Mouse (Mus musculus) forebrain, embryonic 12.5 days (tissue): ENCODE data around the gene Fblim1. TPM values are rescaled to one million over a fixed set of nuclear protein-coding genes. Genes with fewer than 3 reads are reported as not detected.

Experiments used
- ATAC-seq: fragments of 200-750 bp; cut with Nextera tagmentation; 2 replicates; pipeline ENCODE4 v1.8.0; 2017; ENCODE audit warnings: moderate TSS enrichment; ENCODE audit not compliant: low FRiP score
- H3K27ac ChIP-seq: fragments of 300-500 bp; sonication (generic); 2 replicates; pipeline ENCODE4 v1.5.1; 2016; ENCODE audit warnings: mild to moderate bottlenecking
- H3K27me3 ChIP-seq: fragments of 300-500 bp; sonication (generic); 2 replicates; pipeline ENCODE4 v1.6.1; 2016; ENCODE audit warnings: mild to moderate bottlenecking
- H3K36me3 ChIP-seq: fragments of 300-500 bp; sonication (generic); replicated peaks from 2 replicates; pipeline ENCODE4 v1.6.1; 2016; ENCODE audit warnings: mild to moderate bottlenecking
- H3K4me1 ChIP-seq: fragments of 300-500 bp; sonication (generic); 2 replicates; pipeline ENCODE4 v1.6.1; 2016
- H3K4me2 ChIP-seq: fragments of 300-500 bp; sonication (generic); 2 replicates; pipeline ENCODE4 v1.6.1; 2016; ENCODE audit warnings: mild to moderate bottlenecking, moderate library complexity
- H3K4me3 ChIP-seq: fragments of 300-500 bp; sonication (generic); replicated peaks from 2 replicates; pipeline ENCODE4 v1.5.1; 2016; ENCODE audit warnings: mild to moderate bottlenecking
- H3K9ac ChIP-seq: fragments of 300-500 bp; sonication (generic); 2 replicates; pipeline ENCODE4 v1.6.1; 2016; ENCODE audit warnings: mild to moderate bottlenecking
- H3K9me3 ChIP-seq: fragments of 300-500 bp; sonication (generic); 2 replicates; pipeline ENCODE4 v1.6.1; 2016
- WGBS: fragments of 180-500 bp; shearing (Covaris S2); methylation state at CpG from one replicate; pipeline ENCODE4 v1.1.7; 2016; 5-methylcytosine and 5-hydroxymethylcytosine counted together
- polyA plus RNA-seq: library from polyadenylated mRNA; unstranded; fragments of >200 nt; fragmentation: Nextera tagmentation; extraction: Ambion mirVana; gene quantifications from 2 replicates; pipeline ENCODE4 v1.2.1, GENCODE M21; 2016

The Fblim1 gene
- polyA plus RNA-seq, 1 experiment from 2014 or later: 19.8 TPM

DNA sequence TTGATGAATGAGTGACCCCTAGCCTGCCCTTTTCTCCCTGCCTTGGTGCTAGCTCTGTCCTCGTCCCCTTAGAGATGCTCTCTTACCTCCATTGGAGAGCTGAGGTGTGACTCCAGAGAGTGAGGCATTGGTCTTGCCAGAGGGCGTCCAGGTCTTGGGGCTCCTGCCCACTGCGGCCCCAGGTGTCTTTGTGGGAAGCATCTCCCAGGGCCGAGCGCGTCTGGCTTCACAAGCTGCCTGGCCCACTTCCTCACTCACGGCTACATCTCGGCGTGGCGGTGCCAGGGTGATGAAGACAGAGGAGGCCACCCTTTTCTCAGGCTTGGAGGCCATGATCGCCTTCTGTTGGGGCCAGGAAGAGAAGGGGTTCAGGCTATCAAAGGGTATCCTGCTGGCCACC, 10.8 kb downstream of the Fblim1 start:
- peaks cover 28% of the 10 kb centered on the region for H3K27me3 ChIP-seq
- no peak for ATAC-seq
- H3K9ac ChIP-seq: no peak overlapping the region
- no peak overlapping the region for H3K4me2 ChIP-seq
- no peaks in the 10 kb centered on the region for H3K36me3 ChIP-seq
- H3K27ac ChIP-seq: no peak overlapping the region
- H3K9me3 ChIP-seq: no peaks in the 10 kb centered on the region
- no peak overlapping the region for H3K4me3 ChIP-seq
- 91% methylated on average over 11 of the region's 11 CpGs for WGBS
- H3K4me1 ChIP-seq: peaks cover 23% of the 10 kb centered on the region

DNA sequence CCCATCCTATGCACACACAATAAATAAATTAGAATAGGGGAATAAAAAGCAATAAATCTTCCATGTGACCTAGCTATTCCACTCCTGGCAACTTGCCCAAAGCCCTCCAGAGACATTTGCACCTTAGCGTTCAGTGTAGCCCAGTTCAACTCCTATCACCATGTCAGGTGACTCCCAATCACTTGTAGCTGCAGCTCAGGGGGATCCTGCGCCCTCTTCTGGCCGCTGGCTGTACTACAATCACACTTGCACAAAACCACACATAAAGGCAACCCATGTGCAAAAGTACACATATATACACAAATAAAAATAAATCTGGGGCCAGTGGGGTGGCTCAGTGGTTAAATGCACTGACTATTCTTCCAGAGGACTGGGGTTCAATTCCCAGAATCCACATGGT, 14.3 kb downstream of the Fblim1 start:
- Histone ChIP-seq H3K4me1 (no peaks in the 10 kb centered on the region), H3K4me3 (no peak overlapping the region), H3K27me3 (no peaks in the 10 kb centered on the region), H3K36me3 (no peaks in the 10 kb centered on the region), H3K27ac (no peak overlapping the region), H3K9me3 (no peaks in the 10 kb centered on the region), H3K4me2 (no peak overlapping the region), H3K9ac (no peak overlapping the region)
- ATAC-seq: no peak
- WGBS: 24% methylated on average over 3 of the region's 3 CpGs

DNA sequence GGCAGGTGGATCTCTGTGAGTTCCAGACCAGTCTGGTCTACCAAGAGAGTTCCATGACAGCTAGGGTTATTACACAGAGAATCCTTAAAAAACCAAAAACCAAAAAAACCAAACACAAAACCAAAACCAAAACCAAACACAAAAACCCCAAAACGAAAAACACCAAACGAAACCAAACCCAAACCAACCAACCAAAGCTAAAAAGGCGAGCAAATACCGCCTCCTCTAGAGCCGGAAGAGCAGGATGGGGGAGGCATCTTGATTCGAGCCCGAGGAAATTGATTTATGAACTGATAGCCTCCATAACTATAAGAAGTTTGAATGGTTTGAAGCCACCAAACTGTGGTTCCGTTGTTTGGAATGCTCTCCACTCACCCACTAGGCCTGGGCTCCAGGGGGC, 22.0 kb downstream of the Fblim1 start:
- Histone ChIP-seq H3K4me3 (no peak overlapping the region), H3K36me3 (no peaks in the 10 kb centered on the region), H3K4me1 (no peaks in the 10 kb centered on the region), H3K9ac (no peak overlapping the region), H3K4me2 (no peak overlapping the region), H3K27me3 (no peaks in the 10 kb centered on the region), H3K27ac (no peak overlapping the region), H3K9me3 (no peaks in the 10 kb centered on the region)
- 91% methylated on average over 8 of the region's 8 CpGs for WGBS
- no peak for ATAC-seq

DNA sequence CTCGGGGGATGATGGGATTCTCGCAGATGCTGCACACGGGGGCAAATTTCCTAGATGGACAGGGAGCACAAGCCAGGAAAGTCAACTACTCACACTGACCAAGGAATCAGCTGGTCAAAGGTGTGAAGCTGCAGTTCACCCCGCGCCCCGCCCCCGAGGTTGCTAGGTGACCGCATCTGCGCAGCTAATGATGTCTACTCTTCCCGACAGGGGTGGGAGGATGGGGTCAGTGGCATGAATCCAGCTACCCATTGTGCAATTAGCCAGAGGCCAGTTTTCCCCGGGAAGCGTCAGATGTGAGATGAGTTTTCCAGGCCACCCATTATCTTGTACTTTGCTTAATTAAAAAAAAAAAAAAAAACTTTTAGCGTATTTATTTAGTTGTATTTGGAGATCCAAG, 24.8 kb downstream of the Fblim1 start:
- Histone ChIP-seq H3K4me1 (no peaks in the 10 kb centered on the region), H3K9ac (no peak overlapping the region), H3K4me3 (no peak overlapping the region), H3K27me3 (no peaks in the 10 kb centered on the region), H3K36me3 (no peaks in the 10 kb centered on the region), H3K9me3 (no peaks in the 10 kb centered on the region), H3K27ac (no peak overlapping the region), H3K4me2 (no peak overlapping the region)
- WGBS: 84% methylated on average over 13 of the region's 13 CpGs
- no peak for ATAC-seq

DNA sequence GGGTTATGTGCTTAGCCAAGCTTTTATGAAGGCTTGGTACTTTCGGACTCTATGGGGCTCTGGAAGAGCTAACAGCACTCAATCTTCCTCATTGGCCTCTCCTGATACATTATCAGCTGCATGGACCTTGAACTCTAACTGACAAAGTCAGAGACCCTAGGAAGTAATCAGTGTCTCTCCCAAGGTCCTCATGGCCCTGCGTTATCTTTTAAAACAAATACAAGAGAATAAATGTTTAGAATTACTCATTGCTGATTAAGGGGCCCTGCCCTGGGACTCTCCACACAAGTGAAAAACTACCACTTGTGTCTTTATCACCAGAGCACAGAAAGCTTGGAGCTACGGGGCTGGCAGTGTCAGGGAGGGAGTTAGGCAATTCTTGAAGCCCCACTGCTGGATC, 27.1 kb downstream of the Fblim1 start:
- no peak for ATAC-seq
- Histone ChIP-seq H3K4me2 (no peak overlapping the region), H3K27ac (no peak overlapping the region), H3K36me3 (no peaks in the 10 kb centered on the region), H3K27me3 (no peaks in the 10 kb centered on the region), H3K9me3 (no peaks in the 10 kb centered on the region), H3K4me3 (no peak overlapping the region), H3K9ac (no peak overlapping the region), H3K4me1 (no peaks in the 10 kb centered on the region)
- WGBS: 89% methylated on average over 3 of the region's 3 CpGs

DNA sequence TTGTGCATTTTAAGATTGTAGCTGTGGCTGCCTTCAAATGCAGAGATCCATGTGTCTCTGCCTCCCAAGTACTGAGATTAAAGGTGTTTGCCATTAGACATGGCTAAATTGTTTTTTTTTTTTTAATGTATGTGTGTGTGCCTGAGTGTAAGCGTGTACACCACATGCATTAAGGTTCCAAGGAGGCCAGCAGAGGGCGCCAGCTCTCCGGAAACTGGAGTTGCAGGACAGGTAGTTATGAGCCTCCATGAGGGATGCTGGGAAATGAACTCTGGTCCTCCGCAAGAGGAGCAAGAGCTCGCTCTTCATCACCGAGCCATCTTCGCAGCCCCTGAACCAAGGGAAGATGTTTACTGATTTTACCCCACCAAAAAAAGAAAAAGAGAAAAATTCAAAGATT, 29.0 kb downstream of the Fblim1 start:
- H3K9ac ChIP-seq: no peak overlapping the region
- no peak overlapping the region for H3K27ac ChIP-seq
- H3K36me3 ChIP-seq: no peaks in the 10 kb centered on the region
- no peak for ATAC-seq
- H3K9me3 ChIP-seq: no peaks in the 10 kb centered on the region
- 91% methylated on average over 7 of the region's 7 CpGs for WGBS
- H3K27me3 ChIP-seq: no peaks in the 10 kb centered on the region
- H3K4me2 ChIP-seq: no peak overlapping the region
- no peaks in the 10 kb centered on the region for H3K4me1 ChIP-seq
- no peak overlapping the region for H3K4me3 ChIP-seq

DNA sequence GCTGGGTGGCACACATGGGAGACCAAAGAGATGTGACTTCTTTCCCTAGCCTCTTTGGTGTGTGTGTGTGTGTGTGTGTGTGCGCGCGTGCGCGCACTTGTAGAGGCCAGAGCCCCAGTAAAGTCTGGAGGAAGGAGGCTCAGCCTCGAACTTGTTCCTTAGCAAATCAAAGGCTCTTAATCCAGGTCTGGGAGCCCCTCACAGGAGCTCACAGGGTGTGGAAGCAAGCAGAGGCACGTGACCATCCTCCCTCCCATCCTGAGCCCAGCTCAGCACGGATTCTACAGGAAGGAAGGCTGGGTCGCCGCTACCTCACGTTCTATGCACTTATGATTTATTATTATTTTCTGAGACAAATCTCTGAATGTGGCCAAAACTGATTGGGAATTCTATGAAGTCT, 29.5 kb downstream of the Fblim1 start:
- Histone ChIP-seq H3K4me3 (no peak overlapping the region), H3K4me2 (no peak overlapping the region), H3K9ac (no peak overlapping the region), H3K27me3 (no peaks in the 10 kb centered on the region), H3K27ac (no peak overlapping the region), H3K4me1 (no peaks in the 10 kb centered on the region), H3K9me3 (no peaks in the 10 kb centered on the region), H3K36me3 (no peaks in the 10 kb centered on the region)
- 89% methylated on average over 11 of the region's 11 CpGs for WGBS
- no peak for ATAC-seq

DNA sequence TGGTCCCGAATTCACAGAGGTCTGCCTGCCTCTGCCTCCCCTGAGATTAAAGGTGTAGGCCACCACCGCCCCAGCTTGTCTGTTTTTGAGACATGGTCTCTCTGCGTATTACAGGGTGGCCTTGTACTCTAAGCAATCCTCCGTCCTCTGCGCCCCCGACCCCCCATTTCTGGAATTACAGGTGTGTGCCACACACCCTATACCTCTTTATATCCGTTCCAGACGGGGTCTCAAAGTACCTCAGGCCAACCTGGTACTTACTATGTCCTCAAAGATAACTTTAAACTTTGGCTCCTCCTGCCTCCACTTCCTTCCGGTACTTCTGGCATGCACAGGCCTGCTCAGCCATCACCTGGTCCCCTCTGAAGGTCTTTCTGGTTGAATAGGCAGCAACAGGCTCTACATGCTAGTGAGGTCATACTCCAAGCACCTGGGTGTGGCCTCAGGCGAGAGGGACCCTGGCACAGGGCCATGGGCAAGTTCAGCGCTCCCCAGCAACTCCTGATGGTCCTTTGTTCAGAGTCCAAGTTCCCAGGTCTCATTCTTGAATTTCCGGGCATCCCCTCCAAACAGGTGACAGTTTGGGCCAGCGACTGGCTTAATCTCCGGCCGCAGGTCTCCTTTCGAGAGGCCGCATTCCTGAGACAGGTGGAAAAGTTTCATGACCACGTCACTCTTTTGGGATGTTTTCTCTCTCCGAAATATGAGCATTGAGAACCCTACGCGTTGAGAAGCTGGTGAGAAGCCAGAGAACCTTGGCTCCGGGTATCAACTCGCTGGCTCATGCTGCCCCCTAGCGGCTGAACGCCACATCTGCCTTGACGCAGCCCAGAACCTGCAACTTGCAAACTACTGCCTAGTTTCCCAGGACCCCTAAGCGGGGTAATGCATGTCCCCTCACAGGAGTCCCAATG, 30.9 kb downstream of the Fblim1 start:
- Histone ChIP-seq H3K4me3 (no peak overlapping the region), H3K36me3 (no peaks in the 10 kb centered on the region), H3K9me3 (no peaks in the 10 kb centered on the region), H3K27ac (no peak overlapping the region), H3K27me3 (no peaks in the 10 kb centered on the region), H3K9ac (no peak overlapping the region), H3K4me1 (no peaks in the 10 kb centered on the region), H3K4me2 (no peak overlapping the region)
- 44% methylated on average over 27 of the region's 27 CpGs for WGBS
- peak; percentile 39; the same call in 1 of the 2 replicates for ATAC-seq

DNA sequence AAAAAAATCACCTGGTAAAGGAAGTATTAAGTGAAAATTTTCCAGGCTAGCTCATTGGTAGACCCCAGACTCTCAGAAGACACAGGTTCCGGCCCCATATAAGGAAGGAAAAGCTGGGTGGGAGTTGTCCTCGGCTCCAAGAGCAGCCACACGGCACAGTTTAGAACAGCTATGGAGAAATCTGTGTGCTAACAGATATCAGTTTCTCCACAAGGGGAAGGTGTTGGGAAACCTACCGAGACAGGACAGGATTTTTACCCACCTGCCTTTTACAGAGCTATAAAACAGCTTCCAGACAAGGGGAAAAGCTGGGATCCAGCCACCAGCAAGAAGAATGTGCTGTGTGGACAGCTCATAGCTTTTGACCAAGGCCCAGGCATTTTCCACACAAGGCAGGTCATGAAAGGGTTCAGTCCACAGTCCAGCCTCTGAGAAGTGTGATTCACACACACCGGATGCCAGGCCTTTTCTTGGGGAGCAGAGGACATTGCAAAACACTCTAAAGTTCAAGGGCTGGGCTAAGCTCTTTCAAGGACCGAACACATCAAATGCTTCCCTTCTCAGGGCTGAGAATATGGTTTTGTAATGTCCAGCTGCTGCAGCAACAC, 32.4 kb downstream of the Fblim1 start:
- no peaks in the 10 kb centered on the region for H3K36me3 ChIP-seq
- H3K27me3 ChIP-seq: no peaks in the 10 kb centered on the region
- no peak overlapping the region for H3K27ac ChIP-seq
- H3K9me3 ChIP-seq: no peaks in the 10 kb centered on the region
- no peak for ATAC-seq
- H3K4me2 ChIP-seq: no peak overlapping the region
- no peaks in the 10 kb centered on the region for H3K4me1 ChIP-seq
- WGBS: 75% methylated on average over 6 of the region's 6 CpGs
- no peak overlapping the region for H3K9ac ChIP-seq
- H3K4me3 ChIP-seq: no peak overlapping the region

DNA sequence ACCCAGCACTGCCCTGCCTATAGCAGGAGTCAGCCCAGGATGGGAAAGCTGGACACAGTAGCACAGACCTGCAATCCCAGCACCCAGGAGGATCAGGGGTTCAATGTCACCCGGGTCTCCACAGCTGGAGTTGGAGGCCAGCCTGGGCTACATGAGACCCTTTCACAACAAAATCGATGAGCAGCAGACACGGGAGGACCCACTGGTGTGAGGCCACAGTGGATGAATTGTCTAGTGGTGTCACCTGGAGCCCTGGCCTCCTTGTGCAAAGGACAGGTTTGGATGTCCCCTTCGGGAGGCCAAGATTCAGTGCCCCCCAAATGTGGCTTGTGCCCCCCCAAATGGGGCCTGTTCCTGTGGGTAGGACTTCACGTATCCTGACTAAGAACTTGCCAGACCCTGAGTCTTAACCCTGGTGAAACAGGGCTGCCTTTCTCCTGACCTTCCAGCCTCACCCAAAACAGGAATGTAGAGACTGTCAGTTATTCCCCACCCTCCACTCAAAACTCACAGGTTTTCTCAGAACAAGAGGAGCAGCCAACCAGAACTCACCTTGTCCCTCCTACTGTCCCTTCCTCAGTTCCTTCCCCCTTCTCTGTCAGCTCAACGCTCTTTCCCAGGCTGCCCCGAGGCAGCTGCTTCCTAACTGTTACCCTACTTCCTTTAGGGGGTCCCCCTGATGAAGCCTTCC, 33.1 kb downstream of the Fblim1 start:
- Histone ChIP-seq H3K4me1 (no peaks in the 10 kb centered on the region), H3K4me3 (no peak overlapping the region), H3K27ac (no peak overlapping the region), H3K36me3 (no peaks in the 10 kb centered on the region), H3K9ac (no peak overlapping the region), H3K9me3 (no peaks in the 10 kb centered on the region), H3K4me2 (no peak overlapping the region), H3K27me3 (no peaks in the 10 kb centered on the region)
- no peak for ATAC-seq
- WGBS: 86% methylated on average over 7 of the region's 7 CpGs

DNA sequence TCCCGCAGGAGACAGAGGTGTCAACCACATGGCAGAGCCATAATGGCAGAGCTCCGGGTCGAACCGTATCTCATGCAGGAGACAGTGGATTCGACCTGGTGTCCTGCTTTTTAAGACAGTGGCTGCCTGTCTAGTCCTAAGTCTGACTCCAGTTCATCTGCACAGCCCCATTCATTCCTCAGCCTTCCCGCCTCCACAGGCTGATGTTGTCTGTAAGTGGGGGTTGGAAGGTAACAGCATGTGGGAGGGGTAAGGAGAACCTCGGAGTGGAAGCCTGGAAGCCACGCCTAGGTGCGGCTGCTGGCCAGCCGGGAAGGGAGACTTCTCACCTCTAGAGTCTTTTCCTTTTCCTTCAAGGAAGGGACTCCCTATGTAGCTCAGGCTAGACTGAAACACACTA, 34.0 kb downstream of the Fblim1 start:
- Histone ChIP-seq H3K4me2 (no peak overlapping the region), H3K4me3 (no peak overlapping the region), H3K9me3 (no peaks in the 10 kb centered on the region), H3K9ac (no peak overlapping the region), H3K27ac (no peak overlapping the region), H3K4me1 (no peaks in the 10 kb centered on the region), H3K36me3 (no peaks in the 10 kb centered on the region), H3K27me3 (no peaks in the 10 kb centered on the region)
- ATAC-seq: no peak
- 75% methylated on average over 10 of the region's 10 CpGs for WGBS

DNA sequence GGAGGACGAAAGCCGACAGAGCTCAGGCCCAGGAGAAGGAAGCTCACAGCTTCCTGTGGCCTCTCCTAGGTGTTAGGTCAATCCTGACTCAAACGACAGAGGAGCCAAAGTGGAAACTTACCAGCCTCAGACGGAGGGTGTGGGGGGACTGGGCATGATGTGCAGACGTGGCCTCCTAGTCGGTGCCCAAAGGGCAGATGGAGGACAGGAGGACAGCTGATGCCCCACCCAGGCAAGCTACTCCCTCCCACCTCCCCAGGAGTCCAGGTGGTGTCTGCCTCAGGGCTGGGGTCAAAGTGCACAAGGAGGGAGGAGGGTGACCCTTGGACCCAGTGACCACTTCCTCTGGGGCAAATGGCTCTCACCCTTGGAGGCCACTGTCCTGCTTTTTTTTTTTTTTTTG, 34.6 kb downstream of the Fblim1 start:
- 82% methylated on average over 6 of the region's 6 CpGs for WGBS
- no peaks in the 10 kb centered on the region for H3K9me3 ChIP-seq
- no peak for ATAC-seq

More for the DNA sequence above, 34.6 kb downstream of the Fblim1 start:
- no peaks in the 10 kb centered on the region for H3K36me3 ChIP-seq
- H3K9ac ChIP-seq: no peak overlapping the region
- H3K4me2 ChIP-seq: no peak overlapping the region
- H3K4me3 ChIP-seq: no peak overlapping the region
- H3K27me3 ChIP-seq: no peaks in the 10 kb centered on the region
- no peaks in the 10 kb centered on the region for H3K4me1 ChIP-seq
- no peak overlapping the region for H3K27ac ChIP-seq
